Mouse (Mus musculus): ENCODE results near the gene Dck. TPM values are rescaled to one million over a fixed set of nuclear protein-coding genes. Genes with fewer than 3 reads are reported as not detected.

Dck gene
- polyA plus RNA-seq, 1 experiment from 2014 or later = 36.9 TPM

- peaks cover 34% of the 10 kb centered on the region for H3K36me3 ChIP-seq (ENCODE audit: control insufficient read depth, insufficient read depth, low read length)
- ATAC-seq (ENCODE audit: low read depth) = no peak
- no peak for DNase-seq (ENCODE audit: low spot score)
- no peaks in the 10 kb centered on the region for H3K4me1 ChIP-seq (ENCODE audit: control insufficient read depth, insufficient read depth, low read length)
- no peak overlapping the region for H3K27ac ChIP-seq (replicated peaks; ENCODE audit: low read depth, low read length)
- no peak overlapping the region for H3K4me3 ChIP-seq (ENCODE audit: low read depth, low read length)
- H3K27me3 ChIP-seq (replicated peaks; ENCODE audit: control insufficient read depth, insufficient read depth, low read length) = no peaks in the 10 kb centered on the region
- H3K9ac ChIP-seq (ENCODE audit: low read depth, low read length) = no peak overlapping the region
- no peak overlapping the region for H3K4me2 ChIP-seq (ENCODE audit: low read depth, low read length)
- H3K9me3 ChIP-seq (ENCODE audit: control insufficient read depth, low read length) = no peaks in the 10 kb centered on the region
- WGBS = 87% methylated on average over 6 of the region's 6 CpGs
These were observed 3.4 kb downstream of the Dck start for GRCm38 (mm10) chr5:88768201-88768600.

GRCm38 (mm10) chr5:88782072-88782765 lies 17.4 kb downstream of the Dck start:
- Histone ChIP-seq H3K36me3 (ENCODE audit: control insufficient read depth, insufficient read depth, low read length) (peaks cover 57% of the 10 kb centered on the region), H3K4me3 (ENCODE audit: low read depth, low read length) (no peak overlapping the region), H3K4me2 (ENCODE audit: low read depth, low read length) (no peak overlapping the region), H3K4me1 (ENCODE audit: control insufficient read depth, insufficient read depth, low read length) (no peaks in the 10 kb centered on the region), H3K9me3 (ENCODE audit: control insufficient read depth, low read length) (no peaks in the 10 kb centered on the region), H3K9ac (ENCODE audit: low read depth, low read length) (no peak overlapping the region), H3K27ac (replicated peaks; ENCODE audit: low read depth, low read length) (no peak overlapping the region), H3K27me3 (replicated peaks; ENCODE audit: control insufficient read depth, insufficient read depth, low read length) (no peaks in the 10 kb centered on the region)
- WGBS = 82% methylated on average over 7 of the region's 7 CpGs
- ATAC-seq (ENCODE audit: low read depth) = no peak
- no peak for DNase-seq (ENCODE audit: low spot score)

- 79% methylated on average over 1 of the region's 1 CpGs for WGBS
- no peaks in the 10 kb centered on the region for H3K27me3 ChIP-seq (replicated peaks; ENCODE audit: control insufficient read depth, insufficient read depth, low read length)
- H3K36me3 ChIP-seq (ENCODE audit: control insufficient read depth, insufficient read depth, low read length) = peaks cover 42% of the 10 kb centered on the region
- ATAC-seq (ENCODE audit: low read depth) (no peak), DNase-seq (ENCODE audit: low spot score) (no peak)
- H3K9me3 ChIP-seq (ENCODE audit: control insufficient read depth, low read length) = no peaks in the 10 kb centered on the region
- no peak overlapping the region for H3K9ac ChIP-seq (ENCODE audit: low read depth, low read length)
- no peak overlapping the region for H3K4me3 ChIP-seq (ENCODE audit: low read depth, low read length)
- H3K4me1 ChIP-seq (ENCODE audit: control insufficient read depth, insufficient read depth, low read length) = no peaks in the 10 kb centered on the region
- no peak overlapping the region for H3K4me2 ChIP-seq (ENCODE audit: low read depth, low read length)
- no peak overlapping the region for H3K27ac ChIP-seq (replicated peaks; ENCODE audit: low read depth, low read length)
These were observed 20.3 kb downstream of the Dck start for GRCm38 (mm10) chr5:88785059-88785458.

- DNase-seq (ENCODE audit: low spot score) (peak; percentile 8), ATAC-seq (ENCODE audit: low read depth) (no peak)
- WGBS = 29% methylated on average over 9 of the region's 9 CpGs
- Histone ChIP-seq H3K4me1 (ENCODE audit: control insufficient read depth, insufficient read depth, low read length) (no peaks in the 10 kb centered on the region), H3K9me3 (ENCODE audit: control insufficient read depth, low read length) (no peaks in the 10 kb centered on the region), H3K4me2 (ENCODE audit: low read depth, low read length) (no peak overlapping the region), H3K9ac (ENCODE audit: low read depth, low read length) (no peak overlapping the region), H3K4me3 (ENCODE audit: low read depth, low read length) (no peak overlapping the region), H3K27ac (replicated peaks; ENCODE audit: low read depth, low read length) (no peak overlapping the region), H3K36me3 (ENCODE audit: control insufficient read depth, insufficient read depth, low read length) (no peaks in the 10 kb centered on the region), H3K27me3 (replicated peaks; ENCODE audit: control insufficient read depth, insufficient read depth, low read length) (no peaks in the 10 kb centered on the region)
These were observed 25.9 kb downstream of the Dck start for GRCm38 (mm10) chr5:88790675-88791074.

- Histone ChIP-seq H3K27ac (replicated peaks; ENCODE audit: low read depth, low read length) (no peak overlapping the region), H3K9ac (ENCODE audit: low read depth, low read length) (no peak overlapping the region; the same call in 1 of the 2 replicates), H3K9me3 (ENCODE audit: control insufficient read depth, low read length) (no peaks in the 10 kb centered on the region), H3K36me3 (ENCODE audit: control insufficient read depth, insufficient read depth, low read length) (no peaks in the 10 kb centered on the region), H3K27me3 (replicated peaks; ENCODE audit: control insufficient read depth, insufficient read depth, low read length) (no peaks in the 10 kb centered on the region), H3K4me1 (ENCODE audit: control insufficient read depth, insufficient read depth, low read length) (no peaks in the 10 kb centered on the region), H3K4me3 (ENCODE audit: low read depth, low read length) (no peak overlapping the region), H3K4me2 (ENCODE audit: low read depth, low read length) (no peak overlapping the region)
- 35% methylated on average over 10 of the region's 10 CpGs for WGBS
- no peak for ATAC-seq (ENCODE audit: low read depth)
- peak; percentile 41 for DNase-seq (ENCODE audit: low spot score)
These were observed 26.8 kb downstream of the Dck start for GRCm38 (mm10) chr5:88791256-88792245.

GRCm38 (mm10) chr5:88793676-88794075 lies 28.9 kb downstream of the Dck start:
- no peaks in the 10 kb centered on the region for H3K9me3 ChIP-seq (ENCODE audit: control insufficient read depth, low read length)
- H3K4me3 ChIP-seq (ENCODE audit: low read depth, low read length) = no peak overlapping the region
- 87% methylated on average over 3 of the region's 3 CpGs for WGBS
- H3K36me3 ChIP-seq (ENCODE audit: control insufficient read depth, insufficient read depth, low read length) = no peaks in the 10 kb centered on the region
- no peak overlapping the region for H3K4me2 ChIP-seq (ENCODE audit: low read depth, low read length)
- no peak overlapping the region for H3K27ac ChIP-seq (replicated peaks; ENCODE audit: low read depth, low read length)
- ATAC-seq (ENCODE audit: low read depth) (no peak), DNase-seq (ENCODE audit: low spot score) (no peak)
- H3K27me3 ChIP-seq (replicated peaks; ENCODE audit: control insufficient read depth, insufficient read depth, low read length) = no peaks in the 10 kb centered on the region
- H3K4me1 ChIP-seq (ENCODE audit: control insufficient read depth, insufficient read depth, low read length) = no peaks in the 10 kb centered on the region
- no peak overlapping the region for H3K9ac ChIP-seq (ENCODE audit: low read depth, low read length)

- ATAC-seq (ENCODE audit: low read depth) (no peak), DNase-seq (ENCODE audit: low spot score) (no peak)
- H3K4me2 ChIP-seq (ENCODE audit: low read depth, low read length) = no peak overlapping the region
- H3K4me3 ChIP-seq (ENCODE audit: low read depth, low read length) = no peak overlapping the region
- H3K36me3 ChIP-seq (ENCODE audit: control insufficient read depth, insufficient read depth, low read length) = no peaks in the 10 kb centered on the region
- H3K9ac ChIP-seq (ENCODE audit: low read depth, low read length) = no peak overlapping the region
- no peaks in the 10 kb centered on the region for H3K4me1 ChIP-seq (ENCODE audit: control insufficient read depth, insufficient read depth, low read length)
- no peaks in the 10 kb centered on the region for H3K27me3 ChIP-seq (replicated peaks; ENCODE audit: control insufficient read depth, insufficient read depth, low read length)
- H3K9me3 ChIP-seq (ENCODE audit: control insufficient read depth, low read length) = no peaks in the 10 kb centered on the region
- no peak overlapping the region for H3K27ac ChIP-seq (replicated peaks; ENCODE audit: low read depth, low read length)
- WGBS = 61% methylated on average over 9 of the region's 9 CpGs
These were observed 31.3 kb downstream of the Dck start for GRCm38 (mm10) chr5:88795910-88796584.

- no peak overlapping the region for H3K4me2 ChIP-seq (ENCODE audit: low read depth, low read length)
- WGBS = 70% methylated on average over 11 of the region's 11 CpGs
- H3K4me3 ChIP-seq (ENCODE audit: low read depth, low read length) = no peak overlapping the region
- no peak overlapping the region for H3K9ac ChIP-seq (ENCODE audit: low read depth, low read length)
- H3K27me3 ChIP-seq (replicated peaks; ENCODE audit: control insufficient read depth, insufficient read depth, low read length) = no peaks in the 10 kb centered on the region
- no peak overlapping the region for H3K27ac ChIP-seq (replicated peaks; ENCODE audit: low read depth, low read length)
- H3K4me1 ChIP-seq (ENCODE audit: control insufficient read depth, insufficient read depth, low read length) = no peaks in the 10 kb centered on the region
- DNase-seq (ENCODE audit: low spot score) (no peak), ATAC-seq (ENCODE audit: low read depth) (no peak)
- no peaks in the 10 kb centered on the region for H3K36me3 ChIP-seq (ENCODE audit: control insufficient read depth, insufficient read depth, low read length)
- H3K9me3 ChIP-seq (ENCODE audit: control insufficient read depth, low read length) = no peaks in the 10 kb centered on the region
These were observed 31.8 kb downstream of the Dck start for GRCm38 (mm10) chr5:88796588-88796987.

Measured in embryonic facial prominence, embryonic 14.5 days (tissue).